Mouse (Mus musculus) stomach, postnatal 0 days (tissue): ENCODE measurements at regions not wholly inside any gene's neighbourhood (a gene's known extent, or its start where the extent isn't known, plus 50 kb on each side); places are given as distances from the start of the nearest gene placed in this dataset.

Experiments
- CTCF ChIP-seq: IDR thresholded peaks from 2 replicates; pipeline ENCODE4 v1.5.1; 2016; ENCODE audit warnings: antibody characterized with exemption, low read depth, mild to moderate bottlenecking, moderate library complexity
- EP300 ChIP-seq: optimal IDR thresholded peaks from 2 replicates; pipeline ENCODE3; 2016; ENCODE audit warnings: antibody characterized with exemption

DNA sequence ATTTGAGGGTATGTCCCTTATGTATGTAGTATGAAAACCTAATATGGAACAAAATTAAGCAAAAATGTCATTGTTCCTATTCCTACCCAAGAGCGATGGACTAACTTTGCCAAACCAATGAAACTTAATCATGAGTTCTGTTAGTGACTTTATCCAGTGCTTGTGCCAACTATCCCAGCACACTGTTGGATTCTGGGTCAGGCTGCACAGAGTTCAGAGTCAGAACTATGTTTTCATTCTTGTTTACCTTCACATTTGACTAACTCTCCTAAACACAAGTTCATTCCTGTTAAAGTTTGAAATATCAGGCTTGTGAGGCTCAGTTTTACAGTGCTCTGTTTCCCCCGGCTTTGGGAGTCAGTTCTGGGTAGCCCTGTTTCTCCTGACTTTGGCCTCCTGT, 100.2 kb downstream of the Sp3 start:
- no peak for TF ChIP-seq EP300
- TF ChIP-seq CTCF = no peak
